In genomic region chr14:21523851-21524441, GRCm38 (mm10) we compare ENCODE assay signal across 7 mouse cellular contexts. TPM values are rescaled to one million over a fixed set of nuclear protein-coding genes. Genes with fewer than 3 reads are reported as not detected.
A peak's percentile ranks its signal among the peaks of the same experiment; 100 is the strongest.
DNase-seq lines count a peak whose midpoint lies in the region; ATAC-seq lines count a peak whose summit lies in the region.

No protein-coding gene starts in this region.

- H3K4me2 ChIP-seq in liver, embryonic 11.5 days = no peak overlapping the region
- peak overlapping the region; percentile 13; the same call in 1 of the 2 replicates for H3K4me2 ChIP-seq in heart, embryonic 14.5 days (ENCODE audit: low read length)
- H3K4me2 ChIP-seq in neural tube, embryonic 14.5 days (ENCODE audit: low read depth, low read length) = no peak overlapping the region

- H3K36me3 ChIP-seq in liver, embryonic 11.5 days (ENCODE audit: control insufficient read depth, insufficient read depth, low read length) = no peaks in the 10 kb centered on the region
- H3K36me3 ChIP-seq in heart, embryonic 14.5 days (ENCODE audit: control insufficient read depth, insufficient read depth, low read length) = no peaks in the 10 kb centered on the region
- no peaks in the 10 kb centered on the region for H3K36me3 ChIP-seq in neural tube, embryonic 14.5 days (ENCODE audit: control insufficient read depth, insufficient read depth, low read length)

- H3K9me3 ChIP-seq in liver, embryonic 11.5 days (ENCODE audit: control insufficient read depth, low read length) = no peaks in the 10 kb centered on the region
- H3K9me3 ChIP-seq in heart, embryonic 14.5 days (ENCODE audit: control insufficient read depth, low read length) = no peaks in the 10 kb centered on the region
- H3K9me3 ChIP-seq in neural tube, embryonic 14.5 days (ENCODE audit: control insufficient read depth, low read length) = no peaks in the 10 kb centered on the region

- H3K9ac ChIP-seq in liver, embryonic 11.5 days (ENCODE audit: low read depth, low read length) = no peak overlapping the region
- H3K9ac ChIP-seq in heart, embryonic 14.5 days (ENCODE audit: low read length) = no peak overlapping the region
- H3K9ac ChIP-seq in neural tube, embryonic 14.5 days (replicated peaks; ENCODE audit: low read depth, low read length) = no peak overlapping the region

- H3K27me3 ChIP-seq in liver, embryonic 11.5 days (replicated peaks; ENCODE audit: control insufficient read depth, insufficient read depth, low read length) = no peaks in the 10 kb centered on the region
- no peaks in the 10 kb centered on the region for H3K27me3 ChIP-seq in heart, embryonic 14.5 days (ENCODE audit: control insufficient read depth, insufficient read depth, low read length)
- H3K27me3 ChIP-seq in neural tube, embryonic 14.5 days (ENCODE audit: control insufficient read depth, insufficient read depth, low read length) = no peaks in the 10 kb centered on the region

- ATAC-seq in liver, embryonic 11.5 days (replicated peaks; ENCODE audit: low FRiP score) = no peak
- ATAC-seq in heart, embryonic 14.5 days (ENCODE audit: insufficient number of reproducible peaks, insufficient read depth, low FRiP score, low read depth) = no peak
- ATAC-seq in neural tube, embryonic 14.5 days (ENCODE audit: low read depth) = no peak

- peaks cover 31% of the 10 kb centered on the region for H3K4me1 ChIP-seq in liver, embryonic 11.5 days (replicated peaks; ENCODE audit: control insufficient read depth, insufficient read depth, low read length)
- H3K4me1 ChIP-seq in heart, embryonic 14.5 days (ENCODE audit: control insufficient read depth in 2 of 2, insufficient read depth in 2 of 2, low read length in 2 of 2) = peaks cover 23 to 67% of the 10 kb centered on the region in 2 experiments
- H3K4me1 ChIP-seq in neural tube, embryonic 14.5 days (ENCODE audit: control insufficient read depth, insufficient read depth, low read length) = peaks cover 16% of the 10 kb centered on the region; the same call in 1 of the 2 replicates

- no peak overlapping the region for H3K4me3 ChIP-seq in liver, embryonic 11.5 days (ENCODE audit: low read depth, low read length)
- H3K4me3 ChIP-seq in heart, embryonic 14.5 days (ENCODE audit: control insufficient read depth in 1 of 2, insufficient read depth in 1 of 2, low read depth in 1 of 2, low read length in 2 of 2) = no peak overlapping the region
- H3K4me3 ChIP-seq in neural tube, embryonic 14.5 days (ENCODE audit: low read depth, low read length) = no peak overlapping the region

- intact Hi-C loops in left cerebral cortex, postnatal 36 days (cut with DNase I) = loop anchor here (5.0 kb wide), 1 partner anchor 88 kb away; no protein-coding TSS in a partner anchor

- 52% methylated on average over 3 of the region's 3 CpGs for WGBS in liver, embryonic 11.5 days
- WGBS in heart, embryonic 14.5 days = 18% methylated on average over 3 of the region's 3 CpGs
- WGBS in neural tube, embryonic 14.5 days = 57% methylated on average over 3 of the region's 3 CpGs

- DNase-seq in liver, embryonic 11.5 days (ENCODE audit: low spot score) = no peak
- DNase-seq in liver = no peak
- DNase-seq in cerebellum, adult 9-11 months = peak; percentile 91
- peak; percentile 49 to 75 for DNase-seq in left cerebral cortex, postnatal 36 days (ENCODE audit: low spot score in 2 of 2)
- DNase-seq in thymus, postnatal 0 days (ENCODE audit: low spot score) = no peak

- H3K27ac ChIP-seq in liver, embryonic 11.5 days (ENCODE audit: low read depth, low read length) = peak overlapping the region; percentile 57; the same call in 1 of the 2 replicates
- H3K27ac ChIP-seq in heart, embryonic 14.5 days (replicated peaks in 1 of 2; ENCODE audit: control insufficient read depth in 1 of 2, insufficient read depth in 1 of 2, low read depth in 2 of 2, low read length in 2 of 2) = peak overlapping the region; percentile 61 to 74
- H3K27ac ChIP-seq in neural tube, embryonic 14.5 days (ENCODE audit: low read depth, low read length) = peak overlapping the region; percentile 6; the same call in 1 of the 2 replicates

RNA-seq across cellular contexts. Expression of gene Kat6b, which starts 42.7 kb away (rescaled TPM):
- polyA plus RNA-seq in liver, embryonic 11.5 days (2014; fragmentation: Nextera tagmentation; extraction: Ambion mirVana) = 6.7 TPM in 2 replicates
- polyA plus RNA-seq in heart, embryonic 14.5 days (2014; fragmentation: Nextera tagmentation; extraction: Ambion mirVana) = 13.4 and 18.5 TPM in 2 replicates
- total RNA-seq in left cerebral cortex, postnatal 36 days (2021) = 100 to 1,000 TPM; 107 to 111 TPM
- 23.0 and 33.7 TPM in 2 replicates for polyA plus RNA-seq in neural tube, embryonic 14.5 days (2014; fragmentation: Nextera tagmentation; extraction: Ambion mirVana)
- 5.5 and 8.1 TPM in 2 replicates for polyA plus RNA-seq in thymus, postnatal 0 days (2015; fragmentation: Nextera tagmentation; extraction: Ambion mirVana)

Comparison
In these comparisons a context has a peak if more than half of its experiments do, and no peak if none do; other contexts are left out.
1. DNase-seq: peak in cerebellum, adult 9-11 months (single experiment) and left cerebral cortex, postnatal 36 days (2 of 2); none in liver, embryonic 11.5 days (single experiment), liver (single experiment) and thymus, postnatal 0 days (single experiment).
2. H3K27ac ChIP-seq: peak in every context shown above with its lines; median percentile 68 in heart, embryonic 14.5 days; 57 in liver, embryonic 11.5 days; 6 in neural tube, embryonic 14.5 days.